Mouse (Mus musculus) embryo, embryonic 10 days (tissue): ENCODE data around the gene BC034090.

Source experiments
- DNase-seq: peaks from one replicate; pipeline ENCODE4 v3.0.0-alpha.2; 2015; ENCODE audit warnings: low spot score

The BC034090 gene

GRCm38 (mm10) chr1:155216313-155216712 is 27.9 kb downstream of the BC034090 start:
- no peak for DNase-seq

GRCm38 (mm10) chr1:155215066-155215764 is 29.0 kb downstream of the BC034090 start:
- peak; percentile 56 for DNase-seq

- no peak for DNase-seq
Observed at GRCm38 (mm10) chr1:155213912-155214311, 30.3 kb downstream of the BC034090 start.

GRCm38 (mm10) chr1:155212936-155213774 is 31.1 kb downstream of the BC034090 start:
- peak; percentile 79 for DNase-seq

- peak; percentile 83 for DNase-seq
Observed at GRCm38 (mm10) chr1:155212493-155212892, 31.8 kb downstream of the BC034090 start.

GRCm38 (mm10) chr1:155212081-155212480 is 32.2 kb downstream of the BC034090 start:
- DNase-seq, result no peak

GRCm38 (mm10) chr1:155211017-155211416 is 33.2 kb downstream of the BC034090 start:
- peak; percentile 43 for DNase-seq

- no peak for DNase-seq
Observed at GRCm38 (mm10) chr1:155210011-155210763, 34.1 kb downstream of the BC034090 start.

- no peak for DNase-seq
Observed at GRCm38 (mm10) chr1:155207859-155208258, 36.4 kb downstream of the BC034090 start.

- DNase-seq, result no peak
Observed at GRCm38 (mm10) chr1:155205822-155206660, 38.2 kb downstream of the BC034090 start.

- no peak for DNase-seq
Observed at GRCm38 (mm10) chr1:155205311-155205710, 38.9 kb downstream of the BC034090 start.

- no peak for DNase-seq
Observed at GRCm38 (mm10) chr1:155204560-155205162, 39.6 kb downstream of the BC034090 start.

GRCm38 (mm10) chr1:155203954-155204353 is 40.3 kb downstream of the BC034090 start:
- DNase-seq, result no peak

GRCm38 (mm10) chr1:155203101-155203500 is 41.1 kb downstream of the BC034090 start:
- DNase-seq, result no peak

- DNase-seq, result no peak
Observed at GRCm38 (mm10) chr1:155202472-155202871, 41.8 kb downstream of the BC034090 start.

- no peak for DNase-seq
Observed at GRCm38 (mm10) chr1:155201914-155202313, 42.3 kb downstream of the BC034090 start.

GRCm38 (mm10) chr1:155201373-155201879 is 42.8 kb downstream of the BC034090 start:
- no peak for DNase-seq

- no peak for DNase-seq
Observed at GRCm38 (mm10) chr1:155200967-155201366, 43.3 kb downstream of the BC034090 start.

GRCm38 (mm10) chr1:155199522-155199921 is 44.7 kb downstream of the BC034090 start:
- no peak for DNase-seq

GRCm38 (mm10) chr1:155196691-155197090 is 47.6 kb downstream of the BC034090 start:
- no peak for DNase-seq
